In the genomic region with DNA sequence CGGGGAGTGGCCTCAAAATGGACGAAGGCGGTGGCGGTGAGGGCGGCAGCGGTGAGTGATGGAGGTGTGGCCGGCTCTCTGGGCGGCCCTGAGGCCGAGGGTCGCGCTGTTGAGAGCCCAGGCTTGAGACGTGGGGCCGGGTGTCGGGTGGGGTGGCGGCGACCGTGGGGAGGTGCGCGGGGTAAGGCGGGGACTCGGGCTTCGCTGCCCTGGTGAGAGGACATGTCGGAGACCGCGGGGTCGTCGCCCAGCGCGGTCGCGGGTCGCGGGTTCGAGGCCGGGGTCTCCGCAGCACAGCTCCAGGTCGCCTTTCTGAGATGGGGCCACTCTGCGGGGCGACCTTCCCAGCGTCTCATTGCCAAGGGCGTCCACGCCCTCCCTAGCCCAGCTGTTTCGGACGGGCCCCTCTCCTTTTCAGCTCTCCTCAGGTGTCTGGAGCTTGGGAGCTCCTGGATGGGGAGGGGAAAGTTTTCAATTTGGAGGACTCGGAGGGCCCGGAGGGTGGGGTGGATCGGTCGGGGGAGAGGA, we compare ENCODE assay signal across 8 mouse cellular contexts. TPM values are rescaled to one million over a fixed set of nuclear protein-coding genes. Genes with fewer than 3 reads are reported as not detected.
A peak's percentile ranks its signal among the peaks of the same experiment; 100 is the strongest.
DNase-seq lines count a peak whose midpoint lies in the region; ATAC-seq and TF ChIP-seq lines count a peak whose summit lies in the region.

No protein-coding gene starts in this region.

- peak overlapping the region; percentile 90 for H3K4me2 ChIP-seq in heart, postnatal 0 days (ENCODE audit: low read depth, low read length)
- peak overlapping the region; percentile 75 for H3K4me2 ChIP-seq in liver, postnatal 0 days (ENCODE audit: low read depth, low read length)

- no peak for TF ChIP-seq EP300 in heart, postnatal 0 days (IDR thresholded peaks at IDR 0.05; ENCODE audit: low read depth)
- TF ChIP-seq EP300 in liver, postnatal 0 days (IDR thresholded peaks at IDR 0.05; ENCODE audit: low read depth) = no peak

- DNase-seq in left cerebral cortex, adult 2 months (ENCODE audit: extremely low spot score in 1 of 2, low spot score in 2 of 2) = no peak
- no peak for DNase-seq in left cerebral cortex, adult 8-10 months (ENCODE audit: low spot score in 2 of 2)
- DNase-seq in c-Kit-positive CD71-positive TER-119-positive erythroid progenitor cells, embryonic 14.5 days (ENCODE audit: low spot score) = peak; percentile 31
- DNase-seq in heart, postnatal 0 days (ENCODE audit: low spot score) = no peak
- no peak for DNase-seq in liver, postnatal 0 days
- no peak for DNase-seq in layer of hippocampus, adult 11-12 months (ENCODE audit: low spot score)
- DNase-seq in testis, postnatal 14 days (ENCODE audit: low spot score) = no peak
- DNase-seq in retina, embryonic 14.5 days (ENCODE audit: low spot score) = no peak

- peak overlapping the region; percentile 96 for H3K9ac ChIP-seq in heart, postnatal 0 days (replicated peaks; ENCODE audit: low read depth, low read length)
- peak overlapping the region; percentile 95 for H3K9ac ChIP-seq in liver, postnatal 0 days (replicated peaks)

- peak overlapping the region; percentile 85 for H3K4me3 ChIP-seq in left cerebral cortex, adult 2 months
- peak overlapping the region; percentile 84 for H3K4me3 ChIP-seq in heart, postnatal 0 days (ENCODE audit: low read depth, low read length)
- peak overlapping the region; percentile 86 for H3K4me3 ChIP-seq in liver, postnatal 0 days (ENCODE audit: low read depth, low read length)

- intact Hi-C loops in left cerebral cortex, adult 2 months (cut with DNase I) = loop anchor here (2.0 to 5.0 kb wide), 2 partner anchors 68 to 90 kb away; no protein-coding TSS in a partner anchor

- peak overlapping the region; percentile 91 for H3K27ac ChIP-seq in left cerebral cortex, adult 2 months
- H3K27ac ChIP-seq in heart, postnatal 0 days (ENCODE audit: low read depth) = peak overlapping the region; percentile 85
- peak overlapping the region; percentile 87 for H3K27ac ChIP-seq in liver, postnatal 0 days (ENCODE audit: low read depth)

- H3K9me3 ChIP-seq in heart, postnatal 0 days (replicated peaks; ENCODE audit: control insufficient read depth, low read length) = no peaks in the 10 kb centered on the region
- no peaks in the 10 kb centered on the region for H3K9me3 ChIP-seq in liver, postnatal 0 days (ENCODE audit: low read length)

- peaks cover 48% of the 10 kb centered on the region for H3K4me1 ChIP-seq in heart, postnatal 0 days (ENCODE audit: control insufficient read depth, insufficient read depth)
- peaks cover 28% of the 10 kb centered on the region for H3K4me1 ChIP-seq in liver, postnatal 0 days (ENCODE audit: insufficient read depth)

- WGBS in heart, postnatal 0 days = under 1% methylated on average over 46 of the region's 48 CpGs
- 4% methylated on average over 43 of the region's 48 CpGs for WGBS in liver, postnatal 0 days (ENCODE audit: insufficient replicate concordance)

- H3K36me3 ChIP-seq in heart, postnatal 0 days (replicated peaks; ENCODE audit: control insufficient read depth, insufficient read depth, low read length) = no peaks in the 10 kb centered on the region
- no peaks in the 10 kb centered on the region for H3K36me3 ChIP-seq in liver, postnatal 0 days (replicated peaks; ENCODE audit: insufficient read depth, low read length)

- peak; percentile 42 for ATAC-seq in heart, postnatal 0 days (ENCODE audit: insufficient read depth, low read depth)
- ATAC-seq in liver, postnatal 0 days = peak; percentile 62

- H3K27me3 ChIP-seq in heart, postnatal 0 days (ENCODE audit: control insufficient read depth, insufficient read depth, low read length) = no peaks in the 10 kb centered on the region
- no peaks in the 10 kb centered on the region; the same call in 1 of the 2 replicates for H3K27me3 ChIP-seq in liver, postnatal 0 days (ENCODE audit: insufficient read depth, low read length)

- TF ChIP-seq CTCF in left cerebral cortex, adult 2 months (IDR thresholded peaks at IDR 0.05) = no peak
- TF ChIP-seq CTCF in heart, postnatal 0 days (IDR thresholded peaks at IDR 0.05; ENCODE audit: low read depth) = no peak
- no peak for TF ChIP-seq CTCF in liver, postnatal 0 days (IDR thresholded peaks at IDR 0.05; ENCODE audit: low read depth)

RNA-seq across cellular contexts. Expression of a gene that starts 0.4 kb away (rescaled TPM):
- 10 to 100 TPM; 36.7 to 36.9 TPM for total RNA-seq in left cerebral cortex, adult 2 months (2021)
- 10 to 100 TPM; 29.9 to 37.5 (median 32.7) TPM for total RNA-seq in left cerebral cortex, adult 8-10 months (2022)
- 84.1 and 115 TPM in 2 replicates for total RNA-seq in heart, postnatal 0 days (2014; rRNA removed; ENCODE audit: low replicate concordance)
- 42.8 and 45.2 TPM in 2 replicates for polyA plus RNA-seq in heart, postnatal 0 days (2015; fragmentation: Nextera tagmentation; extraction: Ambion mirVana)
- polyA plus RNA-seq in liver, postnatal 0 days (2015; fragmentation: Nextera tagmentation; extraction: Ambion mirVana) = 12.1 and 15.3 TPM in 2 replicates
